In the genomic region with DNA sequence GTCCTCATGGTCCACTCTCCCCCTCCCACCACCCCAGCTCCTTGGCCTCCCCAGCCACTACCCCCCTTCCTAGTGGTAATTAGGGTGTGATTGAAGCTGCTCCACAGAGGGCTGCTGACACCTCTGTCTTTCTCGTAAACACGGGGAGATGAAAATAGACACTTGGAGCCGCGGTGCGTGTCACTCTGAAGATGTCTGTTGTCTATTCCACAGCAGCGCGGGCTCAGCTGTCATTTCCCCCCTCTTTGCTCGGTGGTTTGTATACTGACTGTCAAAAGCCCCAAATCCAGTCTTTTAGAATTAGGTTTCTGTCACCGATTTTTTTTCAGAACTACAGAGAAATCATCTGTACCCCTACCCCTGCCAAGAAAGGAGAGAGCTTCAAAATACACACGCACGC, we compare ENCODE assay signal across 30 mouse cellular contexts. TPM values are rescaled to one million over a fixed set of nuclear protein-coding genes. Genes with fewer than 3 reads are reported as not detected.
A peak's percentile ranks its signal among the peaks of the same experiment; 100 is the strongest.
DNase-seq lines count a peak whose midpoint lies in the region; ATAC-seq lines count a peak whose summit lies in the region.
"Had no signal": no experiment of that assay in that cellular context is flagged by ENCODE, and none has a peak within 500 bp of the region (broad histone marks: within the 10 kb centered on the region; RNA-seq: fewer than 3 reads in every experiment).

No protein-coding gene starts in this region.

- H3K4me1 ChIP-seq in midbrain, embryonic 16.5 days (ENCODE audit: control insufficient read depth, insufficient read depth, low read length), result peaks cover 8% of the 10 kb centered on the region
- peaks cover 29% of the 10 kb centered on the region for H3K4me1 ChIP-seq in midbrain, embryonic 11.5 days (ENCODE audit: control insufficient read depth, insufficient read depth, low read length)
- H3K4me1 ChIP-seq in forebrain, embryonic 13.5 days, result peaks cover 56% of the 10 kb centered on the region
- H3K4me1 ChIP-seq in heart, embryonic 12.5 days (replicated peaks), result no peaks in the 10 kb centered on the region
- H3K4me1 ChIP-seq: heart, embryonic 13.5 days; liver, embryonic 15.5 days; lung, embryonic 15.5 days had no signal

- peak; percentile 19 to 45 for DNase-seq in left cerebral cortex, postnatal 14 days (ENCODE audit: low spot score in 2 of 2)
- no peak for DNase-seq in left cerebral cortex, adult 9 months (ENCODE audit: low spot score in 2 of 2)
- no peak for DNase-seq in midbrain, embryonic 11.5 days (ENCODE audit: low spot score, missing footprints)
- DNase-seq in kidney, adult 9 months, result no peak
- DNase-seq: adrenal gland, postnatal 14 days; cerebellum, adult 18-20 months; cerebellum, postnatal 14 days; gastrocnemius, adult 2 months; heart, adult 2 months; heart, postnatal 10 days; kidney, adult 2 months; kidney, postnatal 4 days; lung, postnatal 36 days; right cerebral cortex, postnatal 14 days; thymus, postnatal 14 days had no signal

- H3K4me3 ChIP-seq in midbrain, embryonic 16.5 days (ENCODE audit: low read depth, low read length), result no peak overlapping the region
- no peak overlapping the region for H3K4me3 ChIP-seq in midbrain, embryonic 11.5 days (ENCODE audit: low read depth, low read length)
- no peak overlapping the region for H3K4me3 ChIP-seq in forebrain, embryonic 13.5 days
- H3K4me3 ChIP-seq in heart, embryonic 12.5 days, result no peak overlapping the region
- H3K4me3 ChIP-seq: gastrocnemius, adult 2 months; heart, adult 2 months; heart, embryonic 13.5 days; limb, embryonic 10.5 days; limb, embryonic 15.5 days; liver, embryonic 15.5 days; lung, embryonic 15.5 days; myocyte; neural tube, embryonic 12.5 days; stomach, embryonic 15.5 days had no signal

- 29% methylated on average over 11 of the region's 11 CpGs for WGBS in midbrain, embryonic 16.5 days
- WGBS in midbrain, embryonic 11.5 days, result 59% methylated on average over 11 of the region's 11 CpGs
- WGBS in forebrain, embryonic 13.5 days, result 36% methylated on average over 11 of the region's 11 CpGs
- 51% methylated on average over 11 of the region's 11 CpGs for WGBS in heart, embryonic 12.5 days

- no peak overlapping the region for H3K4me2 ChIP-seq in midbrain, embryonic 16.5 days (ENCODE audit: low read length)
- H3K4me2 ChIP-seq in midbrain, embryonic 11.5 days, result no peak overlapping the region
- H3K4me2 ChIP-seq in forebrain, embryonic 13.5 days, result peak overlapping the region; percentile 16; the same call in 1 of the 2 replicates
- H3K4me2 ChIP-seq in heart, embryonic 12.5 days, result no peak overlapping the region
- H3K4me2 ChIP-seq: heart, embryonic 13.5 days; hindbrain, embryonic 14.5 days; limb, embryonic 15.5 days; liver, embryonic 15.5 days; lung, embryonic 15.5 days; neural tube, embryonic 12.5 days; stomach, embryonic 15.5 days had no signal

- peaks cover 18% of the 10 kb centered on the region for H3K27me3 ChIP-seq in midbrain, embryonic 16.5 days (ENCODE audit: control insufficient read depth, insufficient read depth, low read depth, low read length)
- H3K27me3 ChIP-seq in midbrain, embryonic 11.5 days (ENCODE audit: control insufficient read depth, insufficient read depth, low read length), result peaks cover 58% of the 10 kb centered on the region
- peaks cover 84% of the 10 kb centered on the region for H3K27me3 ChIP-seq in forebrain, embryonic 13.5 days
- H3K27me3 ChIP-seq in heart, embryonic 12.5 days (replicated peaks), result peaks cover 36% of the 10 kb centered on the region
- H3K27me3 ChIP-seq: liver, embryonic 15.5 days; lung, embryonic 15.5 days; stomach, embryonic 15.5 days had no signal

- no peak overlapping the region for H3K9ac ChIP-seq in midbrain, embryonic 16.5 days (ENCODE audit: low read depth, low read length)
- H3K9ac ChIP-seq in midbrain, embryonic 11.5 days (ENCODE audit: low read length), result no peak overlapping the region
- no peak overlapping the region for H3K9ac ChIP-seq in forebrain, embryonic 13.5 days
- no peak overlapping the region for H3K9ac ChIP-seq in heart, embryonic 12.5 days
- H3K9ac ChIP-seq: heart, embryonic 13.5 days; hindbrain, embryonic 14.5 days; limb, embryonic 15.5 days; liver, embryonic 15.5 days; lung, embryonic 15.5 days; neural tube, embryonic 12.5 days; stomach, embryonic 15.5 days had no signal

- no peaks in the 10 kb centered on the region for H3K9me3 ChIP-seq in midbrain, embryonic 16.5 days (replicated peaks; ENCODE audit: control insufficient read depth, low read length, poor library complexity, severe bottlenecking)
- H3K9me3 ChIP-seq in midbrain, embryonic 11.5 days (ENCODE audit: control insufficient read depth, low read length), result no peaks in the 10 kb centered on the region
- no peaks in the 10 kb centered on the region for H3K9me3 ChIP-seq in forebrain, embryonic 13.5 days (replicated peaks)
- no peaks in the 10 kb centered on the region for H3K9me3 ChIP-seq in heart, embryonic 12.5 days (replicated peaks)
- H3K9me3 ChIP-seq: heart, embryonic 13.5 days; limb, embryonic 10.5 days; limb, embryonic 15.5 days; liver, embryonic 15.5 days; lung, embryonic 15.5 days; neural tube, embryonic 12.5 days; stomach, embryonic 15.5 days had no signal

- H3K36me3 ChIP-seq in midbrain, embryonic 16.5 days (ENCODE audit: control insufficient read depth, insufficient read depth, low read length), result no peaks in the 10 kb centered on the region
- H3K36me3 ChIP-seq in midbrain, embryonic 11.5 days (ENCODE audit: control insufficient read depth, insufficient read depth, low read length), result no peaks in the 10 kb centered on the region
- H3K36me3 ChIP-seq in forebrain, embryonic 13.5 days (ENCODE audit: poor library complexity, severe bottlenecking), result no peaks in the 10 kb centered on the region
- H3K36me3 ChIP-seq in heart, embryonic 12.5 days, result no peaks in the 10 kb centered on the region
- H3K36me3 ChIP-seq: heart, embryonic 13.5 days; limb, embryonic 10.5 days; limb, embryonic 15.5 days; lung, embryonic 15.5 days; neural tube, embryonic 12.5 days; stomach, embryonic 15.5 days had no signal

- intact Hi-C loops in left cerebral cortex, postnatal 14 days (cut with DNase I), result no loop called here

- peak; percentile 44; the same call in 1 of the 2 replicates for ATAC-seq in midbrain, embryonic 16.5 days
- no peak for ATAC-seq in midbrain, embryonic 11.5 days (ENCODE audit: low FRiP score)
- peak; percentile 37; the same call in 1 of the 2 replicates for ATAC-seq in forebrain, embryonic 13.5 days
- ATAC-seq in heart, embryonic 12.5 days (ENCODE audit: insufficient number of reproducible peaks, low FRiP score), result no peak
- ATAC-seq: CD4-positive, CD25-positive, alpha-beta regulatory T cell, adult 4 months; inflammation-experienced regulatory T-cells, adult 6 months had no signal

- no peak overlapping the region for H3K27ac ChIP-seq in midbrain, embryonic 16.5 days (ENCODE audit: low read length)
- no peak overlapping the region for H3K27ac ChIP-seq in midbrain, embryonic 11.5 days (ENCODE audit: low read depth, low read length)
- H3K27ac ChIP-seq in forebrain, embryonic 13.5 days, result 0 out of 2 replicates have a peak overlapping the region, but pooled peaks have one; percentile 48
- no peak overlapping the region for H3K27ac ChIP-seq in heart, embryonic 12.5 days (ENCODE audit: poor library complexity, severe bottlenecking)
- H3K27ac ChIP-seq: gastrocnemius, adult 2 months; heart, adult 2 months; heart, embryonic 13.5 days; hindbrain, embryonic 14.5 days; kidney, postnatal 0 days; limb, embryonic 10.5 days; limb, embryonic 15.5 days; liver, embryonic 15.5 days; lung, embryonic 15.5 days; neural tube, embryonic 12.5 days; stomach, embryonic 15.5 days had no signal

RNA-seq across cellular contexts. Expression of gene Ass1, which starts 35.5 kb away (rescaled TPM):
- 10 to 100 TPM in 1 of 2 experiments, 1 to 10 TPM in 1; 8.5 to 14.6 TPM for total RNA-seq in left cerebral cortex, postnatal 14 days (2021)
- 10.3 and 12.0 TPM in 2 replicates for polyA plus RNA-seq in midbrain, embryonic 16.5 days (2015; fragmentation: Nextera tagmentation; extraction: Ambion mirVana)
- polyA plus RNA-seq in midbrain, embryonic 11.5 days (2014; fragmentation: Nextera tagmentation; extraction: Ambion mirVana), result 9.6 and 10.3 TPM in 2 replicates
- 5.6 and 5.9 TPM in 2 replicates for polyA plus RNA-seq in forebrain, embryonic 13.5 days (2015; fragmentation: Nextera tagmentation; extraction: Ambion mirVana)
- 11.8 and 12.4 TPM in 2 replicates for polyA plus RNA-seq in heart, embryonic 12.5 days (2016; fragmentation: Nextera tagmentation; extraction: Ambion mirVana)

Comparison
In these comparisons a context has a peak if more than half of its experiments do, and no peak if none do; other contexts are left out.
1. DNase-seq: peak in left cerebral cortex, postnatal 14 days (2 of 2); none in left cerebral cortex, adult 9 months (0 of 2), midbrain, embryonic 11.5 days (single experiment) and kidney, adult 9 months (single experiment).
2. ATAC-seq: peak in midbrain, embryonic 16.5 days (single experiment) and forebrain, embryonic 13.5 days (single experiment); none in midbrain, embryonic 11.5 days (single experiment) and heart, embryonic 12.5 days (single experiment).